Mouse (Mus musculus) lung, postnatal 14 days (tissue): ENCODE measurements around the gene Rere.
"Not testable (repeated sequence)": the region's sequence is repeated elsewhere in the genome, so short reads cannot be mapped to it uniquely, and the experiment has no call there.

Experiments used
- DNase-seq: peaks from one replicate; pipeline ENCODE4 v3.0.0; 2021

Gene Rere

GRCm38 (mm10) chr4:150591602-150592001 is 310.2 kb downstream of the Rere start:
- no peak for DNase-seq

GRCm38 (mm10) chr4:150592087-150592486 is 310.6 kb downstream of the Rere start:
- DNase-seq = no peak

GRCm38 (mm10) chr4:150593473-150594217 is 312.2 kb downstream of the Rere start:
- DNase-seq = no peak

- DNase-seq = no peak
Observed at GRCm38 (mm10) chr4:150594298-150594829, 312.9 kb downstream of the Rere start.

- DNase-seq = no peak
Observed at GRCm38 (mm10) chr4:150595071-150595470, 313.6 kb downstream of the Rere start.

- no peak for DNase-seq
Observed at GRCm38 (mm10) chr4:150595991-150596390, 314.5 kb downstream of the Rere start.

GRCm38 (mm10) chr4:150598686-150599085 is 317.2 kb downstream of the Rere start:
- DNase-seq = no peak

GRCm38 (mm10) chr4:150599119-150599992 is 317.9 kb downstream of the Rere start:
- DNase-seq = peak; percentile 50

GRCm38 (mm10) chr4:150600503-150600902 is 319.1 kb downstream of the Rere start:
- DNase-seq = not testable (repeated sequence)

- no peak for DNase-seq
Observed at GRCm38 (mm10) chr4:150601489-150601888, 320.0 kb downstream of the Rere start.

GRCm38 (mm10) chr4:150603366-150604061 is 322.1 kb downstream of the Rere start:
- no peak for DNase-seq

GRCm38 (mm10) chr4:150605804-150606203 is 324.4 kb downstream of the Rere start:
- DNase-seq = no peak

- DNase-seq = no peak
Observed at GRCm38 (mm10) chr4:150606449-150607161, 325.2 kb downstream of the Rere start.

GRCm38 (mm10) chr4:150608670-150609069 is 327.2 kb downstream of the Rere start:
- DNase-seq = no peak

GRCm38 (mm10) chr4:150613715-150614114 is 332.3 kb downstream of the Rere start:
- DNase-seq = no peak

- DNase-seq = no peak
Observed at GRCm38 (mm10) chr4:150615251-150616028, 334.0 kb downstream of the Rere start.

- peak; percentile 62 for DNase-seq
Observed at GRCm38 (mm10) chr4:150616029-150616420, 334.6 kb downstream of the Rere start.

GRCm38 (mm10) chr4:150616841-150617240 is 335.4 kb downstream of the Rere start:
- no peak for DNase-seq

- DNase-seq = no peak
Observed at GRCm38 (mm10) chr4:150619011-150619410, 337.6 kb downstream of the Rere start.

GRCm38 (mm10) chr4:150622641-150623040 is 341.2 kb downstream of the Rere start:
- no peak for DNase-seq

GRCm38 (mm10) chr4:150624214-150624823 is 342.9 kb downstream of the Rere start:
- no peak for DNase-seq
